Mouse (Mus musculus) embryonic stem cell, embryonic (primary cell): Measurements from ENCODE around the gene Galnt7.

Source experiments
- CTCF ChIA-PET, 4 experiments: fragments of 300-600 bp in 2 of 4; fragments of 350-600 bp in 2 of 4; sonication (Branson Sonifier 250); formaldehyde crosslinking; loops; one replicate each; lab custom pipeline; 2022; ENCODE audit warnings: inconsistent platforms in 2 of 4; lab: Charles Lee
- POLR2A ChIA-PET, 4 experiments: fragments of 300-600 bp in 2 of 4; fragments of 350-600 bp in 2 of 4; sonication (Branson Sonifier 250); formaldehyde crosslinking; loops; one replicate each; lab custom pipeline; 2022; ENCODE audit warnings: antibody characterized with exemption in 4 of 4, inconsistent platforms in 1 of 4; lab: Charles Lee

Galnt7 gene

GRCm38 (mm10) chr8:57652456-57653055, at the start of gene Galnt7:
Galnt7 (minus strand) TSS chr8:57653032.
- ChIA-PET CTCF (interaction anchor here in 2 of 4 experiments (0.6 to 2.3 kb wide), 5 partner anchors 34 to 147 kb away, joined by 3 to 7 read pairs (median 6); no protein-coding TSS in a partner anchor), POLR2A (interaction anchor here in 3 of 4 experiments (0.6 to 2.4 kb wide), 15 partner anchors 14 to 242 kb away, joined by 3 to 9 read pairs (median 3); partner anchors contain the start of gene Sap30 (in 1 of the 3))

GRCm38 (mm10) chr8:57688633-57689032, 35.8 kb upstream of the Galnt7 start:
- POLR2A ChIA-PET: interaction anchor here in 1 of 4 experiments (0.6 kb wide), 1 partner anchor 35 kb away, joined by 3 read pairs; no protein-coding TSS in a partner anchor
- CTCF ChIA-PET: no interaction called here

- ChIA-PET POLR2A (no interaction called here), CTCF (no interaction called here)
Measured at GRCm38 (mm10) chr8:57685803-57686202, 33.0 kb upstream of the Galnt7 start.

- POLR2A ChIA-PET: no interaction called here
- CTCF ChIA-PET: no interaction called here
Measured at GRCm38 (mm10) chr8:57680044-57680443, 27.2 kb upstream of the Galnt7 start.

GRCm38 (mm10) chr8:57664121-57664520, 11.3 kb upstream of the Galnt7 start:
- POLR2A ChIA-PET: interaction anchor here in 2 of 4 experiments (0.6 to 1.4 kb wide), 3 partner anchors 9 to 76 kb away, joined by 3 read pairs; no protein-coding TSS in a partner anchor
- CTCF ChIA-PET: interaction anchor here in 1 of 4 experiments (0.6 kb wide), 1 partner anchor 69 kb away, joined by 3 read pairs; no protein-coding TSS in a partner anchor

GRCm38 (mm10) chr8:57660019-57660418, 7.2 kb upstream of the Galnt7 start:
- POLR2A ChIA-PET: no interaction called here

GRCm38 (mm10) chr8:57656446-57656845, 3.6 kb upstream of the Galnt7 start:
- ChIA-PET POLR2A (no interaction called here), CTCF (interaction anchor here in 1 of 4 experiments (1.4 kb wide), 1 partner anchor 82 kb away, joined by 4 read pairs; no protein-coding TSS in a partner anchor)

More at GRCm38 (mm10) chr8:57660019-57660418, 7.2 kb upstream of the Galnt7 start:
- CTCF ChIA-PET: interaction anchor here in 1 of 4 experiments (1.5 kb wide), 1 partner anchor 86 kb away, joined by 4 read pairs; no protein-coding TSS in a partner anchor

GRCm38 (mm10) chr8:57654146-57654545, 1.3 kb upstream of the Galnt7 start:
- POLR2A ChIA-PET: interaction anchor here in 3 of 4 experiments (0.6 to 2.4 kb wide), 15 partner anchors 9 to 797 kb away, joined by 3 to 13 read pairs (median 3); partner anchors contain the start of gene Sap30 (in 2 of the 3)
- CTCF ChIA-PET: interaction anchor here in 3 of 4 experiments (0.7 to 1.7 kb wide), 3 partner anchors 37 to 136 kb away, joined by 3 to 6 read pairs (median 5); no protein-coding TSS in a partner anchor

GRCm38 (mm10) chr8:57653768-57654125, 915 bp upstream of the Galnt7 start:
- ChIA-PET CTCF (interaction anchor here in 3 of 4 experiments (0.7 to 2.3 kb wide), 6 partner anchors 79 to 146 kb away, joined by 3 to 7 read pairs (median 5); no protein-coding TSS in a partner anchor), POLR2A (interaction anchor here (0.5 to 2.4 kb wide), 23 partner anchors 9 to 797 kb away, joined by 3 to 9 read pairs (median 3); partner anchors contain the start of gene Sap30 (in 2 of the 4))

GRCm38 (mm10) chr8:57653056-57653767, 380 bp upstream of the Galnt7 start:
- POLR2A ChIA-PET: interaction anchor here (0.5 to 2.4 kb wide), 28 partner anchors 9 to 306 kb away, joined by 3 to 9 read pairs (median 3); partner anchors contain the start of gene Sap30 (in 2 of the 4)
- CTCF ChIA-PET: interaction anchor here (0.5 to 2.3 kb wide), 13 partner anchors 16 to 247 kb away, joined by 3 to 7 read pairs (median 4); no protein-coding TSS in a partner anchor

GRCm38 (mm10) chr8:57651689-57652455, 960 bp downstream of the Galnt7 start:
- ChIA-PET POLR2A (interaction anchor here in 2 of 4 experiments (0.8 to 2.4 kb wide), 11 partner anchors 35 to 165 kb away, joined by 3 to 9 read pairs (median 3); partner anchors contain the start of gene Sap30 (in 1 of the 2)), CTCF (interaction anchor here in 2 of 4 experiments (1.0 to 2.3 kb wide), 2 partner anchors 148 to 223 kb away, joined by 3 to 7 read pairs; no protein-coding TSS in a partner anchor)

- CTCF ChIA-PET: interaction anchor here in 2 of 4 experiments (1.0 to 2.3 kb wide), 2 partner anchors 149 to 222 kb away, joined by 3 to 7 read pairs; no protein-coding TSS in a partner anchor
- POLR2A ChIA-PET: interaction anchor here in 2 of 4 experiments (0.8 to 1.3 kb wide), 4 partner anchors 34 to 136 kb away, joined by 3 to 7 read pairs (median 3); no protein-coding TSS in a partner anchor
Measured at GRCm38 (mm10) chr8:57651357-57651688, 1.5 kb downstream of the Galnt7 start.

- ChIA-PET POLR2A (no interaction called here), CTCF (no interaction called here)
Measured at GRCm38 (mm10) chr8:57650216-57650615, 2.6 kb downstream of the Galnt7 start.

GRCm38 (mm10) chr8:57647566-57647965, 5.3 kb downstream of the Galnt7 start:
- CTCF ChIA-PET: no interaction called here

GRCm38 (mm10) chr8:57644281-57644680, 8.6 kb downstream of the Galnt7 start:
- CTCF ChIA-PET: interaction anchor here in 1 of 4 experiments (1.3 kb wide), 1 partner anchor 70 kb away, joined by 3 read pairs; no protein-coding TSS in a partner anchor
- POLR2A ChIA-PET: interaction anchor here in 1 of 4 experiments (1.3 kb wide), 1 partner anchor 9 kb away, joined by 3 read pairs; no protein-coding TSS in a partner anchor

More at GRCm38 (mm10) chr8:57647566-57647965, 5.3 kb downstream of the Galnt7 start:
- POLR2A ChIA-PET: no interaction called here

- POLR2A ChIA-PET: interaction anchor here in 1 of 4 experiments (1.3 kb wide), 1 partner anchor 155 kb away, joined by 3 read pairs; the partner anchor contains the start of gene Sap30
- CTCF ChIA-PET: interaction anchor here in 1 of 4 experiments (1.3 kb wide), 1 partner anchor 68 kb away, joined by 3 read pairs; no protein-coding TSS in a partner anchor
Measured at GRCm38 (mm10) chr8:57642722-57643121, 10.1 kb downstream of the Galnt7 start.

- CTCF ChIA-PET: interaction anchor here in 1 of 4 experiments (0.6 kb wide), 1 partner anchor 123 kb away, joined by 4 read pairs; no protein-coding TSS in a partner anchor
- POLR2A ChIA-PET: interaction anchor here in 2 of 4 experiments (0.7 to 1.2 kb wide), 3 partner anchors 14 to 94 kb away, joined by 3 to 4 read pairs (median 3); partner anchors contain the start of gene Galnt7 (in 1 of the 2)
Measured at GRCm38 (mm10) chr8:57638925-57639324, 13.9 kb downstream of the Galnt7 start.
